Mouse (Mus musculus) right cerebral cortex, postnatal 25 days (tissue): ENCODE data around the gene Lsm3.

Source experiments
- DNase-seq: peaks from one replicate; pipeline ENCODE4 v3.0.0; 2022

Gene Lsm3

GRCm38 (mm10) chr6:91559371-91559770 lies 43.6 kb downstream of the Lsm3 start:
- DNase-seq = peak; percentile 60

GRCm38 (mm10) chr6:91560186-91560585 lies 44.5 kb downstream of the Lsm3 start:
- DNase-seq = no peak

DNA sequence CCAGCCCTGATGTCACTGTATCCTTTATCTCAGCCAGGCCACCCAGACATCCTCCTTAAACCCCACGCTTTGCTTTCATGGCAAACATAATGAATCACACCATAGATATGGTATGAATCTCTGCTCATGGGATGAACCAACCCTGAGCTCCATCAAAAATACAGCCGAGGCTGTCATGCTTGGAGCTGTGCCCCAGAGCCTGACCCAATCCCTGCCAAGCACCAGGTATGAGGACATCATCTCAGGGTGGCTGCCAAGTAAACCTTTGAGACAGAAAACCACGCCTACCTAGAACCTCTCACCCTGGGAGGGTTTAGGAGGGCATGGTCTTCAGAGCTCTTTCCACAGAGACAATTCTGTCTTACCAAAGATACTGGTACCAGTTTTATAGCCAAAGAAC lies 47.3 kb downstream of the Lsm3 start:
- no peak for DNase-seq

- no peak for DNase-seq
Observed at GRCm38 (mm10) chr6:91566407-91566806, 50.7 kb downstream of the Lsm3 start.
